In the genomic region with DNA sequence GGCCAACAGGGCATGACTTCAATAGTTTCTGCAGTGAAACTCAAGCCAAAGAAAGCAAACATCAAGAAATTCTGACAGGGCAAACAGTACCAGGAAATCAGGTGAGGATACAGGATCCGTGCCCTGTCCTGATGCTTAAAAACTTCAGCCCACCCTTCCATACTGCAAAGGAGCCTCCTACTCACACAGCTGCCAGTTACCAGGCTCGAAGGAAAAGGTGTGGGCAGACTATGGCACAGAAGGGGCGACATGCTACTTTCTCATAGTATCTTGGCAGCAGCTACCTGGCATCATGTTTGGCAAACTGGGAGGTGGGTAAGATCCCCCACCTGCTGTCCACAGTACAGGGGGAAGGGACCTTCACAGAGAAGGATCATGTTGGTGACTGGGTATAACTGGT, we compare ENCODE assay signal across 31 mouse cellular contexts. TPM values are rescaled to one million over a fixed set of nuclear protein-coding genes. Genes with fewer than 3 reads are reported as not detected.
"Had no signal": no experiment of that assay in that cellular context is flagged by ENCODE, and none has a peak within 500 bp of the region (broad histone marks: within the 10 kb centered on the region; RNA-seq: fewer than 3 reads in every experiment).

No protein-coding gene starts in this region.

- DNase-seq: gastrocnemius, adult 2 months; gastrocnemius, postnatal 10 days; gastrocnemius, postnatal 25 days; heart, adult 2 months; heart, postnatal 14 days; heart, postnatal 36 days; kidney, adult 11 months; kidney, adult 8-10 months; kidney, postnatal 10 days; kidney, postnatal 36 days; layer of hippocampus, adult 9-11 months; layer of hippocampus, postnatal 36 days; left cerebral cortex, postnatal 4 days had no signal

- H3K9ac ChIP-seq: heart, embryonic 13.5 days; heart, embryonic 15.5 days; hindbrain, embryonic 15.5 days; kidney, embryonic 15.5 days; limb, embryonic 13.5 days; limb, embryonic 15.5 days; liver, embryonic 12.5 days; liver, embryonic 14.5 days had no signal

- H3K36me3 ChIP-seq: heart, embryonic 15.5 days; hindbrain, embryonic 15.5 days; liver, embryonic 12.5 days had no signal

- ATAC-seq: hindbrain, postnatal 0 days; intestine, embryonic 16.5 days; liver, embryonic 12.5 days had no signal

- H3K4me1 ChIP-seq: heart, embryonic 13.5 days; heart, embryonic 15.5 days; hindbrain, embryonic 13.5 days; hindbrain, embryonic 15.5 days; limb, embryonic 13.5 days; limb, embryonic 15.5 days; liver, embryonic 12.5 days had no signal

- H3K27ac ChIP-seq: gastrocnemius, adult 2 months; heart, adult 2 months; heart, embryonic 13.5 days; heart, embryonic 15.5 days; hindbrain, embryonic 13.5 days; hindbrain, embryonic 15.5 days; hindbrain, postnatal 0 days; kidney, embryonic 15.5 days; limb, embryonic 13.5 days; limb, embryonic 15.5 days; liver, embryonic 12.5 days; liver, embryonic 14.5 days had no signal

- H3K9me3 ChIP-seq: heart, embryonic 13.5 days; heart, embryonic 15.5 days; hindbrain, embryonic 13.5 days; hindbrain, embryonic 15.5 days; kidney, embryonic 15.5 days; limb, embryonic 13.5 days; limb, embryonic 15.5 days; liver, embryonic 12.5 days had no signal

- H3K4me2 ChIP-seq: heart, embryonic 11.5 days; heart, embryonic 13.5 days; heart, embryonic 15.5 days; hindbrain, embryonic 13.5 days; hindbrain, embryonic 15.5 days; kidney, embryonic 15.5 days; limb, embryonic 13.5 days; limb, embryonic 15.5 days; liver, embryonic 12.5 days had no signal

- H3K4me3 ChIP-seq: gastrocnemius, adult 2 months; heart, adult 2 months; heart, embryonic 13.5 days; heart, embryonic 15.5 days; hindbrain, embryonic 13.5 days; hindbrain, embryonic 15.5 days; kidney, embryonic 15.5 days; limb, embryonic 13.5 days; limb, embryonic 15.5 days; liver, embryonic 12.5 days had no signal

- H3K27me3 ChIP-seq: heart, embryonic 13.5 days; heart, embryonic 15.5 days; hindbrain, embryonic 13.5 days; hindbrain, embryonic 15.5 days; kidney, embryonic 15.5 days; limb, embryonic 13.5 days; limb, embryonic 15.5 days; liver, embryonic 12.5 days had no signal

RNA-seq across cellular contexts. Expression of gene Uts2r, which starts 33.3 kb away (rescaled TPM):
- polyA plus RNA-seq: heart, embryonic 11.5 days; heart, embryonic 13.5 days; heart, embryonic 15.5 days; heart, postnatal 0 days; intestine, embryonic 14.5 days; intestine, embryonic 16.5 days; large intestine, adult 2 months; limb, embryonic 11.5 days; liver, adult 2 months; liver, embryonic 12.5 days; liver, embryonic 14.5 days; liver, embryonic 16.5 days had no signal
